Mouse (Mus musculus): Measurements from ENCODE around the gene Map4k4.
A peak's percentile ranks its signal among the peaks of the same experiment; 100 is the strongest.

The Map4k4 gene

GRCm38 (mm10) chr1:39936332-39936802 is 35.7 kb downstream of the Map4k4 start:
- peak; percentile 90 for DNase-seq (ENCODE audit: low spot score)

GRCm38 (mm10) chr1:39936934-39937333 is 36.2 kb downstream of the Map4k4 start:
- DNase-seq (ENCODE audit: low spot score): no peak

DNA sequence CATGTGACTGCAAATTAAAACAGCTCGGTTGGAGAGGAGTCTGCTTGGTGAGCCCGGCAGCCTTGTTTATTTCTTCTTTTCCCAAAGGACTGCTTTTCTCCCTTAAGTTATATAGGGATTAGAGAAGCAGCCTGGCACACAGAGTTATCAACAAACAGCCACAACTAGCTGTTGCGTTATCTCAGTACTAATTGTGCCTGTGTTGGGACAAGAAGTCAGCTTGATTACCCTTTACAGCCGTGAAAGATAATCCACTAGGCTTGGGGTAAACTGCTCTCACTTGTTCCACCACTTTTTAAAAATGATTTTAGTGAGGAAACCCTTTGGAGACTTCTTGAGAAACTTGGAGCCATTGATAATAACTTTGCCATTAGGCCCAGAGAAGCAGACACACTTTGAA is 36.9 kb downstream of the Map4k4 start:
- DNase-seq (ENCODE audit: low spot score): no peak

- DNase-seq (ENCODE audit: low spot score): no peak
Observed at GRCm38 (mm10) chr1:39939401-39939800, 38.7 kb downstream of the Map4k4 start.

- DNase-seq (ENCODE audit: low spot score): no peak
Observed at GRCm38 (mm10) chr1:39940342-39940741, 39.6 kb downstream of the Map4k4 start.

DNA sequence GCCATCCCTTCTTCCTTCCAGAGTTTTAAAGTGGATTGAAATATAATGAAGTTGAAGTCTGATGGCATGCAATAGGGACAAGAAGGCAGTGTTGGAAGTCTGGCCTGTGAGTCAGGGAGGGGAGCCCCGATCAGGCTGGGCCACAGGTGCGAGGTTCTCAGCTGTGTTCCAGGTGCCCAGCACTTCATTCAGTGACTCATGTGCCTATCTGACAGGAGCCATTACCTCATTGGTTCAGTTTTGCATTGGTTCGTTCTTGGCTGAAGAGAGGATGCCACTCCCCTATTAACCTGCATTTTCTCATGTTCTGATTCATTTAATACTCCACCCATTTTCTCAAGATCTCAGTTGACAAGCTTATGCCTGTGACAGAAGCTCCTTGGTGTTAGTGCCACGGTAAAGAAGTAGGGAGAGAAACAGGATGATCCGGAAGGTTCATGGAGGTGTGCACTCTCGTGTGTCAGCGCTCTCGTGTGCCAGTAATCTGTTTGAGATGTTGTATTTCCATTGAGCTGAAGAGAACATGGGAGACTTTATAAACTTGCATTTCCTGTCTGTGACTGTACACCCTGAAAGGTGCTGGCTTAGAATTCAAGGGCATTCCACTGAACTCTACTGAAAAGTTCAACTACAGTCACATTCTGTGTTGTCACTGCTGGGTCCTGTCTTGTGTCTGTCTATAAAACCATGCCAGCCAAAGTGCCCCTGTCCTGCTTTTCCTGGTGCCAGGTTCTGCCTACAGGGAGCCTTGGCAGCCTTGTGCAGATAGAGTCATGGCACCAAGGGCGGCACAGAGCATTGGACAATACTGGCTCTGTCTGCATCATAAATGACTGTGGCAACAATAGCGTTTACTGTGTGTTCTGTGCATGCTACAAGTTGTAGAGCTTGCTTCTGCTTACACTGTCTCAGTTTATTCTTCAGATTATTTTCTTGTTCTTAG is 40.8 kb downstream of the Map4k4 start:
- DNase-seq (ENCODE audit: low spot score): no peak

DNA sequence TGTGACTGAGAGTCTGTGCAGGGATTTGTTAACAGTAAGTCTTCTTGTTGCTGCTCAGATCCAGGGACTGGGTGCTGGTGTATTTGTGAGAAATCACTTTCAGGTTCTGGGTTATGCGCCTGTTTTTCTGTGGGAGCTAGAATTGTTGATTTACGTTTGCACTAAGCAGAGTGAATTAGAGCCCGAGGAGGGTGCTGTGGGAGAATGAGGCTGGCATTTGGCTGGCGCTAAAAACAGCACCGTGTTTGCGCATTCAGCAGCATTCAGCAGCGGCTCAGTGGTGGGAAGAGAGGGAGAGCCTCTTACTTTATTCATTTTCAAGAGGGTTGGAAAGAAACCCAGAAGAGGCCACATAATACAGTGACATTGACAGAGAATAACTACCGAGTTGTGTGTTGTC is 42.2 kb downstream of the Map4k4 start:
- no peak for DNase-seq (ENCODE audit: low spot score)

DNA sequence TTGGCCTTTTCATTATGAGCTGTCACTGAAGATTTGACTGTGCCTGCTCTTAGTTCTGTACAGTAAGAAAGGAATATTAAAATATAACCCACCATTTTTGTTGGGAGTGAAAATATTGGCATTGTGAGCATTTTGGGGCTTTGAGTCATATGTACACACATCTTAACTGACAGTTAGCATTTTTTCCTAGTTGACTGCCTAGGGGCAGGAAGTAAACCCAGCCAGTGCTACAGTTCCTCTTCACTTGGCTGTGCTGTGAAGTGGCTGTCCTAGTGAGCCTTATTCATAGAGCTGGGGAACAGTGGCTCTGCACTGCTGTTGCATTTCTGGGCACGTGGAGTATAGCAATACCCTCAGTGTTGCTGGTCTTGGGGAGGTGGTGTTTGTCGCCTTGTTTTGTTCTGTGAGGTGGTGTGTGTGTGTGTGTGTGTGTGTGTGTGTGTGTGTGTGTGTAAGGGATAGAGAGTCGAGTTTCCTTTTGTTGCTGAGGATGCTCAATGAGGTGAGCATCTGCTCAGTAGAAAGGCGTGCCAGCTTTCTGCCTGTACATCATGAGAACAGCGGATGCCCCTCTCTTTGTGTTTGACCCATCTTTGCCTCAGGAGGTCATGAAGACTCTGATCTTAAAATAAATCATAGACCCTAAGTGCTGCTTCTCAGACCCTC is 43.7 kb downstream of the Map4k4 start:
- peak; percentile 42 for DNase-seq (ENCODE audit: low spot score)

GRCm38 (mm10) chr1:39944972-39945323 is 44.2 kb downstream of the Map4k4 start:
- no peak for DNase-seq (ENCODE audit: low spot score)

- DNase-seq (ENCODE audit: low spot score): no peak
Observed at GRCm38 (mm10) chr1:39946391-39946790, 45.7 kb downstream of the Map4k4 start.

DNA sequence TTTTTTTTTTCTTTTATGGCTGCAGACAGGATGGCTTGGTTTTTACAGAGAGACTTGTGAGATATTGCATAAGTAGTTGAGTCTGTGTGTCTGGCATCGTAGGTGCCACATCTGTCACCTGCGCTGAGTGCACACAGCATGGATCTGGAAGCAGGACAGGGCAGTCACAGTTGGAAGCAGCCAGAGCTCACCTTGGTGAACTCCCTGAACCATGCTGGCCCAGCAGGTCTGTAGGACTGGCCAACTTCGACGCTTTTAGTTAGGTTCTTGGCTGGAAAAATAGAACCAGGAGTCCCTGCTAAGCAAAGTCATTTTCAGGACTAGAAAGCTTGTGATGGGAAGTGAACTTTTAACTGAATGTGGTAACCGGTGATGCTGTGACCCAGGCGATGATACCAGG is 46.5 kb downstream of the Map4k4 start:
- DNase-seq (ENCODE audit: low spot score): no peak

- DNase-seq (ENCODE audit: low spot score): no peak
Observed at GRCm38 (mm10) chr1:39947701-39948359, 47.1 kb downstream of the Map4k4 start.

- DNase-seq (ENCODE audit: low spot score): peak; percentile 59
Observed at GRCm38 (mm10) chr1:39949205-39949604, 48.5 kb downstream of the Map4k4 start.

- peak; percentile 50 for DNase-seq (ENCODE audit: low spot score)
Observed at GRCm38 (mm10) chr1:39949790-39950462, 49.2 kb downstream of the Map4k4 start.

- DNase-seq (ENCODE audit: low spot score): no peak
Observed at GRCm38 (mm10) chr1:39950590-39950989, 49.9 kb downstream of the Map4k4 start.

- DNase-seq (ENCODE audit: low spot score): peak; percentile 41
Observed at GRCm38 (mm10) chr1:39954652-39955051, 53.9 kb downstream of the Map4k4 start.

- DNase-seq (ENCODE audit: low spot score): no peak
Observed at GRCm38 (mm10) chr1:39956712-39957111, 56.0 kb downstream of the Map4k4 start.

GRCm38 (mm10) chr1:39957981-39958380 is 57.3 kb downstream of the Map4k4 start:
- DNase-seq (ENCODE audit: low spot score): no peak

GRCm38 (mm10) chr1:39960623-39961022 is 59.9 kb downstream of the Map4k4 start:
- no peak for DNase-seq (ENCODE audit: low spot score)

DNA sequence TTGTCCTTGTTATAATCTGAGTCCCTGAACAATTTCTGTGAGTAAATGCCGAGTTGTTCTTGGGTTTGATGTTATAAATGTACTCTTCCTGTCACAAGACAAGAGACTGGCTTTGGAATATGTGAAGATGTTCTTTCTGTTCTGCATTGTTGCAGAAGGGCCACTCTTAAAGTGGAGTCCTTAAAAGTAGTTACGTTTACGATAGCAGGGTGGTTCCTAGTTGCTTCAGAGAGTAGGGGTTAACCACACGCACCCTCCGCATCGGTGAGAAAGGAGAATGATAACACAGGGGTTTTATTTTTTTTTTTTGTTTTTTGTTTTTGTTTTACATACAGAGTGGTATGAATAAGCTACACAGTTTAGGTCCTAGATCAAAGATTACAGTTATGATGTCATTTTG is 60.4 kb downstream of the Map4k4 start:
- DNase-seq (ENCODE audit: low spot score): no peak

GRCm38 (mm10) chr1:39962321-39962720 is 61.6 kb downstream of the Map4k4 start:
- DNase-seq (ENCODE audit: low spot score): no peak

DNA sequence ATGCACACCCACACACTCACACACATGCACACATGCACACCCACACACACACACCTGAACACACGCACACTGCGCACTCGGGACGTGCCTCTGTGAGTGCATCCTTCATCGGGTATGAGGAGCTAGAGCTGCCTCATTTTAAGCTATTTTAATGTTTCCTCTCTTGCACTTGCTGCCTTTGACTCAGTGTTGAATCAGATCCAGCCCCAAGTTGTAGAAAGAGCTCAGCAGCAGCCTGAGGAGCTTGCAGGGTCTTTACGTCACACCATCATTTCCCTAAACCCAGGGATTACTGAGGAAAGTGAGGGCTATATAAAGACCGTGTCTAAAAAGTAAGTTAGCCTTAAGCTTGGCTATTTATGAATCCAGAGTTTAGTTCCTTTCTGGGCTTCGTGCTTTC is 62.1 kb downstream of the Map4k4 start:
- DNase-seq (ENCODE audit: low spot score): no peak

Data from T-cell, adult 2 months (primary cell).